7 mouse cellular contexts compared by ENCODE assay signal in genomic region chr19:6565136-6565535, GRCm38 (mm10).
"Had no signal": no experiment of that assay in that cellular context is flagged by ENCODE, and none has a peak within 500 bp of the region (broad histone marks: within the 10 kb centered on the region; RNA-seq: fewer than 3 reads in every experiment).

No protein-coding gene starts in this region.

- DNase-seq: lung, adult 2 months; lung, postnatal 14 days; lung, postnatal 36 days; right cerebral cortex, postnatal 14 days; thymus, adult 2 months; thymus, postnatal 25 days; thymus, postnatal 4 days had no signal
